Mouse (Mus musculus): ENCODE results near the gene Taf3.

Taf3 gene

GRCm38 (mm10) chr2:10010263-10010909 is 38.0 kb downstream of the Taf3 start:
- no peak for DNase-seq

- no peak for DNase-seq
Measured at GRCm38 (mm10) chr2:10009671-10010254, 38.6 kb downstream of the Taf3 start.

- no peak for DNase-seq
Measured at GRCm38 (mm10) chr2:10008593-10008992, 39.8 kb downstream of the Taf3 start.

- peak; percentile 73 for DNase-seq
Measured at GRCm38 (mm10) chr2:10004960-10005621, 43.3 kb downstream of the Taf3 start.

GRCm38 (mm10) chr2:10003358-10003757 is 45.0 kb downstream of the Taf3 start:
- DNase-seq, result peak; percentile 79

- no peak for DNase-seq
Measured at GRCm38 (mm10) chr2:10001591-10001990, 46.8 kb downstream of the Taf3 start.

- DNase-seq, result no peak
Measured at GRCm38 (mm10) chr2:9997535-9997934, 50.9 kb downstream of the Taf3 start.

- no peak for DNase-seq
Measured at GRCm38 (mm10) chr2:9996111-9996510, 52.3 kb downstream of the Taf3 start.

GRCm38 (mm10) chr2:9990690-9991229 is 57.6 kb downstream of the Taf3 start:
- no peak for DNase-seq

GRCm38 (mm10) chr2:9989649-9990547 is 58.5 kb downstream of the Taf3 start:
- DNase-seq, result no peak

GRCm38 (mm10) chr2:9988290-9988689 is 60.1 kb downstream of the Taf3 start:
- DNase-seq, result no peak

GRCm38 (mm10) chr2:9985979-9986447 is 62.4 kb downstream of the Taf3 start:
- DNase-seq, result peak; percentile 91

- DNase-seq, result no peak
Measured at GRCm38 (mm10) chr2:9982446-9982845, 66.0 kb downstream of the Taf3 start.

- DNase-seq, result no peak
Measured at GRCm38 (mm10) chr2:9971927-9972326, 76.5 kb downstream of the Taf3 start.

- peak; percentile 95 for DNase-seq
Measured at GRCm38 (mm10) chr2:9970579-9970978, 77.8 kb downstream of the Taf3 start.

GRCm38 (mm10) chr2:9970178-9970577 is 78.2 kb downstream of the Taf3 start:
- no peak for DNase-seq

GRCm38 (mm10) chr2:9969734-9970133 is 78.7 kb downstream of the Taf3 start:
- no peak for DNase-seq

- DNase-seq, result no peak
Measured at GRCm38 (mm10) chr2:9966634-9967033, 81.8 kb downstream of the Taf3 start.

GRCm38 (mm10) chr2:9965608-9966007 is 82.8 kb downstream of the Taf3 start:
- DNase-seq, result no peak

- DNase-seq, result no peak
Measured at GRCm38 (mm10) chr2:9962871-9963270, 85.5 kb downstream of the Taf3 start.

- DNase-seq, result peak; percentile 90
Measured at GRCm38 (mm10) chr2:9961708-9962107, 86.7 kb downstream of the Taf3 start.

- no peak for DNase-seq
Measured at GRCm38 (mm10) chr2:9958011-9958410, 90.4 kb downstream of the Taf3 start.

GRCm38 (mm10) chr2:9956546-9956945 is 91.8 kb downstream of the Taf3 start:
- no peak for DNase-seq
